In genomic region chr15:5188029-5188428, GRCm38 (mm10) we compare ENCODE assay signal across 1 mouse cellular context.
A peak's percentile ranks its signal among the peaks of the same experiment; 100 is the strongest.
TF ChIP-seq lines count a peak whose summit lies in the region.

No protein-coding gene starts in this region.

TF ChIP-seq in CH12.LX, 34 proteins besides CTCF, POLR2A, EP300 and RAD21 (continued from another document):
- peak; percentile 70 for TF ChIP-seq ETS1 (conservative IDR thresholded peaks at IDR 0.05; ENCODE audit: low read depth, low read length)
- no peak for TF ChIP-seq NRF1 (IDR thresholded peaks at IDR 0.05; ENCODE audit: low read depth, low read length)
- peak; percentile 78; the same call in 1 of the 2 replicates for TF ChIP-seq MXI1 (IDR thresholded peaks at IDR 0.05; ENCODE audit: low read depth, low read length)
- no peak for TF ChIP-seq UBTF (IDR thresholded peaks at IDR 0.05; ENCODE audit: low read depth, low read length)
- TF ChIP-seq MYC (IDR thresholded peaks at IDR 0.05; ENCODE audit: low read depth, low read length), result peak; percentile 95
- no peak for TF ChIP-seq USF1 (IDR thresholded peaks at IDR 0.05; ENCODE audit: low read depth, low read length)
- no peak for TF ChIP-seq ZKSCAN1 (IDR thresholded peaks at IDR 0.05; ENCODE audit: borderline replicate concordance, low read depth, low read length)
- TF ChIP-seq GABPA (IDR thresholded peaks at IDR 0.05; ENCODE audit: insufficient replicate concordance, low read depth, low read length), result no peak
- no peak for TF ChIP-seq ZNF384 (IDR thresholded peaks at IDR 0.05; ENCODE audit: low read depth, low read length)
- TF ChIP-seq MAZ (IDR thresholded peaks at IDR 0.05; ENCODE audit: low read depth, low read length), result no peak
- no peak for TF ChIP-seq E2F4 (IDR thresholded peaks at IDR 0.05; ENCODE audit: insufficient replicate concordance, low read depth, low read length)
- peak; percentile 61; the same call in 1 of the 2 replicates for TF ChIP-seq BHLHE40 (IDR thresholded peaks at IDR 0.05; ENCODE audit: low read depth, low read length)
